Mouse (Mus musculus): ENCODE results near the gene Tmem135.

GRCm38 (mm10) chr7:89396386-89396785 is 7.6 kb downstream of the Tmem135 start:
- TF ChIP-seq CTCF (IDR thresholded peaks at IDR 0.05; ENCODE audit: extremely low read depth, insufficient read depth, insufficient read length, insufficient replicate concordance) (no peak), POLR2A (IDR thresholded peaks at IDR 0.05; ENCODE audit: low read depth, low read length) (no peak)

All from spleen, adult 2 months (tissue).